8 mouse cellular contexts compared by ENCODE assay signal in genomic region chr7:127025556-127026160, GRCm38 (mm10). TPM values are rescaled to one million over a fixed set of nuclear protein-coding genes. Genes with fewer than 3 reads are reported as not detected.
DNase-seq lines count a peak whose midpoint lies in the region; ATAC-seq and TF ChIP-seq lines count a peak whose summit lies in the region.

No protein-coding gene starts in this region.

- TF ChIP-seq EP300 in lung, postnatal 0 days (IDR thresholded peaks at IDR 0.05): no peak

- H3K4me2 ChIP-seq in forebrain, embryonic 15.5 days (replicated peaks): peak overlapping the region; percentile 97
- peak overlapping the region; percentile 94 for H3K4me2 ChIP-seq in lung, postnatal 0 days (replicated peaks; ENCODE audit: low read depth, low read length)
- peak overlapping the region; percentile 99 for H3K4me2 ChIP-seq in stomach, embryonic 14.5 days (replicated peaks; ENCODE audit: low read depth, low read length)

- peak overlapping the region; percentile 99 for H3K27ac ChIP-seq in forebrain, embryonic 15.5 days (replicated peaks)
- H3K27ac ChIP-seq in lung, postnatal 0 days (ENCODE audit: low read length): peak overlapping the region; percentile 96
- H3K27ac ChIP-seq in stomach, embryonic 14.5 days (ENCODE audit: low read length): peak overlapping the region; percentile 99

- H3K4me3 ChIP-seq in forebrain, embryonic 15.5 days: peak overlapping the region; percentile 96
- H3K4me3 ChIP-seq in lung, postnatal 0 days (ENCODE audit: low read depth, low read length): peak overlapping the region; percentile 92
- H3K4me3 ChIP-seq in stomach, embryonic 14.5 days (ENCODE audit: low read depth, low read length): peak overlapping the region; percentile 95

- peaks cover 25% of the 10 kb centered on the region for H3K36me3 ChIP-seq in forebrain, embryonic 15.5 days
- H3K36me3 ChIP-seq in lung, postnatal 0 days (ENCODE audit: insufficient read depth, low read length): no peaks in the 10 kb centered on the region; the same call in 1 of the 2 replicates
- H3K36me3 ChIP-seq in stomach, embryonic 14.5 days (ENCODE audit: control insufficient read depth, insufficient read depth, low read length): peaks cover 38% of the 10 kb centered on the region

- WGBS in forebrain, embryonic 15.5 days: 0% methylated on average over 46 of the region's 65 CpGs
- WGBS in lung, postnatal 0 days: 0% methylated on average over 35 of the region's 65 CpGs
- WGBS in stomach, embryonic 14.5 days: under 1% methylated on average over 65 of the region's 65 CpGs

- no peak for TF ChIP-seq CTCF in lung, postnatal 0 days (IDR thresholded peaks at IDR 0.05)

- peak overlapping the region; percentile 91 for H3K9ac ChIP-seq in forebrain, embryonic 15.5 days (replicated peaks)
- H3K9ac ChIP-seq in lung, postnatal 0 days (replicated peaks; ENCODE audit: low read depth): peak overlapping the region; percentile 79
- H3K9ac ChIP-seq in stomach, embryonic 14.5 days (replicated peaks; ENCODE audit: low read depth, low read length): peak overlapping the region; percentile 99

- H3K9me3 ChIP-seq in forebrain, embryonic 15.5 days: no peaks in the 10 kb centered on the region
- H3K9me3 ChIP-seq in lung, postnatal 0 days (ENCODE audit: low read length): no peaks in the 10 kb centered on the region
- no peaks in the 10 kb centered on the region for H3K9me3 ChIP-seq in stomach, embryonic 14.5 days (ENCODE audit: control insufficient read depth, low read depth, low read length)

- no peaks in the 10 kb centered on the region for H3K27me3 ChIP-seq in forebrain, embryonic 15.5 days
- no peaks in the 10 kb centered on the region for H3K27me3 ChIP-seq in lung, postnatal 0 days (replicated peaks; ENCODE audit: insufficient read depth, low read length)
- H3K27me3 ChIP-seq in stomach, embryonic 14.5 days (ENCODE audit: control insufficient read depth, insufficient read depth, low read length): no peaks in the 10 kb centered on the region

- H3K4me1 ChIP-seq in forebrain, embryonic 15.5 days: peaks cover 54% of the 10 kb centered on the region
- H3K4me1 ChIP-seq in lung, postnatal 0 days (ENCODE audit: insufficient read depth, low read depth, low read length): peaks cover 22% of the 10 kb centered on the region; the same call in 1 of the 2 replicates
- H3K4me1 ChIP-seq in stomach, embryonic 14.5 days (ENCODE audit: control insufficient read depth, insufficient read depth, low read length): peaks cover 43% of the 10 kb centered on the region

- intact Hi-C loops in left cerebral cortex, postnatal 4 days (cut with DNase I): no loop called here
- intact Hi-C loops in left cerebral cortex, postnatal 25 days (cut with DNase I): loop anchor here (2.0 to 5.0 kb wide), 2 partner anchors 141 to 203 kb away; partner anchors contain the start of gene Taok2

- peak; percentile 54 for DNase-seq in left cerebral cortex, postnatal 4 days
- no peak for DNase-seq in left cerebral cortex, postnatal 25 days (ENCODE audit: low spot score in 2 of 2)
- DNase-seq in adrenal gland, adult 18-20 months (ENCODE audit: low spot score in 2 of 2): peak; percentile 59 to 67
- DNase-seq in kidney, adult 18-20 months: peak; percentile 59
- peak; percentile 51 for DNase-seq in lung, postnatal 0 days (ENCODE audit: low spot score)
- no peak for DNase-seq in layer of hippocampus, postnatal 14 days (ENCODE audit: low spot score in 2 of 2)

- ATAC-seq in forebrain, embryonic 15.5 days (replicated peaks): peak; percentile 0; the same call in 1 of the 2 replicates
- ATAC-seq in lung, postnatal 0 days: no peak
- ATAC-seq in stomach, embryonic 14.5 days (ENCODE audit: insufficient number of reproducible peaks, insufficient read depth, low FRiP score, low read depth): no peak

RNA-seq across cellular contexts. Expression of gene Maz, which starts 1.2 kb away (rescaled TPM):
- total RNA-seq in left cerebral cortex, postnatal 4 days (2021): 100 to 1,000 TPM; 322 to 334 TPM
- total RNA-seq in left cerebral cortex, postnatal 25 days (2021): 100 to 1,000 TPM; 241 to 243 TPM
- 100 to 1,000 TPM in 1 of 2 experiments, 10 to 100 TPM in 1; 86.0 to 132 TPM for total RNA-seq in adrenal gland, adult 18-20 months (2021)
- 79.3 and 84.0 TPM in 2 replicates for polyA plus RNA-seq in forebrain, embryonic 15.5 days (2015; fragmentation: Nextera tagmentation; extraction: Ambion mirVana)
- 36.1 and 37.0 TPM in 2 replicates for polyA plus RNA-seq in lung, postnatal 0 days (2015; fragmentation: Nextera tagmentation; extraction: Ambion mirVana)
- polyA plus RNA-seq in stomach, embryonic 14.5 days (2014; fragmentation: Nextera tagmentation; extraction: Ambion mirVana): 50.3 and 54.5 TPM in 2 replicates
- 100 to 1,000 TPM; 270 to 285 TPM for total RNA-seq in layer of hippocampus, postnatal 14 days (2021)

RNA-seq across cellular contexts. Expression of gene Prrt2, which starts 4.6 kb away (rescaled TPM):
- 100 to 1,000 TPM; 132 to 136 TPM for total RNA-seq in left cerebral cortex, postnatal 4 days (2021)
- 100 to 1,000 TPM; 191 to 195 TPM for total RNA-seq in left cerebral cortex, postnatal 25 days (2021)
- 1 to 10 TPM; 3.7 to 4.4 TPM for total RNA-seq in adrenal gland, adult 18-20 months (2021)
- 18.0 and 19.8 TPM in 2 replicates for polyA plus RNA-seq in forebrain, embryonic 15.5 days (2015; fragmentation: Nextera tagmentation; extraction: Ambion mirVana)
- polyA plus RNA-seq in lung, postnatal 0 days (2015; fragmentation: Nextera tagmentation; extraction: Ambion mirVana): 1.0 and 1.3 TPM in 2 replicates
- 15.5 and 16.0 TPM in 2 replicates for polyA plus RNA-seq in stomach, embryonic 14.5 days (2014; fragmentation: Nextera tagmentation; extraction: Ambion mirVana)
- 100 to 1,000 TPM; 184 to 201 TPM for total RNA-seq in layer of hippocampus, postnatal 14 days (2021)

RNA-seq across cellular contexts. Expression of gene Gm42742, which starts 4.8 kb away (rescaled TPM):
- total RNA-seq in left cerebral cortex, postnatal 4 days (2021): 10 to 100 TPM; 36.7 to 48.6 TPM
- total RNA-seq in left cerebral cortex, postnatal 25 days (2021): 10 to 100 TPM; 39.2 to 43.8 TPM
- 10 to 100 TPM; 12.9 to 27.0 TPM for total RNA-seq in adrenal gland, adult 18-20 months (2021)
- 67.9 and 75.6 TPM in 2 replicates for polyA plus RNA-seq in forebrain, embryonic 15.5 days (2015; fragmentation: Nextera tagmentation; extraction: Ambion mirVana)
- polyA plus RNA-seq in lung, postnatal 0 days (2015; fragmentation: Nextera tagmentation; extraction: Ambion mirVana): 28.5 and 29.3 TPM in 2 replicates
- 32.8 and 68.9 TPM in 2 replicates for polyA plus RNA-seq in stomach, embryonic 14.5 days (2014; fragmentation: Nextera tagmentation; extraction: Ambion mirVana)
- total RNA-seq in layer of hippocampus, postnatal 14 days (2021): 10 to 100 TPM; 34.0 to 35.5 TPM

RNA-seq across cellular contexts. Expression of gene Pagr1a, which starts 8.5 kb away (rescaled TPM):
- total RNA-seq in left cerebral cortex, postnatal 4 days (2021): 10 to 100 TPM; 10.2 to 15.4 TPM
- 10 to 100 TPM; 22.5 to 23.9 TPM for total RNA-seq in left cerebral cortex, postnatal 25 days (2021)
- 10 to 100 TPM in 1 of 2 experiments, 1 to 10 TPM in 1; 5.5 to 16.5 TPM for total RNA-seq in adrenal gland, adult 18-20 months (2021)
- polyA plus RNA-seq in forebrain, embryonic 15.5 days (2015; fragmentation: Nextera tagmentation; extraction: Ambion mirVana): 32.2 and 40.4 TPM in 2 replicates
- 20.7 and 28.3 TPM in 2 replicates for polyA plus RNA-seq in lung, postnatal 0 days (2015; fragmentation: Nextera tagmentation; extraction: Ambion mirVana)
- polyA plus RNA-seq in stomach, embryonic 14.5 days (2014; fragmentation: Nextera tagmentation; extraction: Ambion mirVana): 13.9 and 55.8 TPM in 2 replicates
- total RNA-seq in layer of hippocampus, postnatal 14 days (2021): 10 to 100 TPM; 21.2 to 27.3 TPM

RNA-seq across cellular contexts. Expression of gene Pagr1b, which starts 9.4 kb away (rescaled TPM):
- 1 to 10 TPM in 1 of 2 experiments, not detected in 1; 1.6 TPM for total RNA-seq in left cerebral cortex, postnatal 4 days (2021)
- total RNA-seq in left cerebral cortex, postnatal 25 days (2021): 1 to 10 TPM in 1 of 2 experiments, under 1 TPM in 1; 0.66 to 2.3 TPM
- total RNA-seq in adrenal gland, adult 18-20 months (2021): 1 to 10 TPM; 1.3 to 3.0 TPM
- not detected in 2 replicates for polyA plus RNA-seq in forebrain, embryonic 15.5 days (2015; fragmentation: Nextera tagmentation; extraction: Ambion mirVana)
- polyA plus RNA-seq in lung, postnatal 0 days (2015; fragmentation: Nextera tagmentation; extraction: Ambion mirVana): 1.00 and 1.1 TPM in 2 replicates
- not detected in 2 replicates for polyA plus RNA-seq in stomach, embryonic 14.5 days (2014; fragmentation: Nextera tagmentation; extraction: Ambion mirVana)
- 1 to 10 TPM in 1 of 2 experiments, not detected in 1; 2.0 TPM for total RNA-seq in layer of hippocampus, postnatal 14 days (2021)

Comparison
In these comparisons a context has a peak if more than half of its experiments do, and no peak if none do; other contexts are left out.
1. DNase-seq: peak in left cerebral cortex, postnatal 4 days (single experiment), adrenal gland, adult 18-20 months (2 of 2), kidney, adult 18-20 months (single experiment) and lung, postnatal 0 days (single experiment); none in left cerebral cortex, postnatal 25 days (0 of 2) and layer of hippocampus, postnatal 14 days (0 of 2).
2. RNA of gene Prrt2, which starts 4.6 kb away (total RNA-seq): 184 to 201 TPM in layer of hippocampus, postnatal 14 days, 191 to 195 TPM in left cerebral cortex, postnatal 25 days and 132 to 136 TPM in left cerebral cortex, postnatal 4 days; 3.7 to 4.4 TPM in adrenal gland, adult 18-20 months; every median in the first group is over 10 times any median in the second.
3. Peak in every context shown above with its lines, with median percentiles within 50 percentile points of each other: H3K27ac ChIP-seq, H3K4me2 ChIP-seq, H3K4me3 ChIP-seq and H3K9ac ChIP-seq.